Mouse (Mus musculus): Measurements from ENCODE around the gene 4931428F04Rik. TPM values are rescaled to one million over a fixed set of nuclear protein-coding genes. Genes with fewer than 3 reads are reported as not detected.
A peak's percentile ranks its signal among the peaks of the same experiment; 100 is the strongest.

4931428F04Rik gene
- polyA plus RNA-seq, 1 experiment from 2014 or later = 9.1 TPM

- H3K36me3 ChIP-seq = peaks cover 12% of the 10 kb centered on the region
- WGBS = 85% methylated on average over 12 of the region's 12 CpGs
- H3K4me3 ChIP-seq (replicated peaks) = no peak overlapping the region
- H3K9me3 ChIP-seq = no peaks in the 10 kb centered on the region
- H3K4me2 ChIP-seq = no peak overlapping the region
- ATAC-seq (ENCODE audit: insufficient read depth, low FRiP score, low read depth) = no peak
- no peaks in the 10 kb centered on the region for H3K27me3 ChIP-seq (replicated peaks)
- H3K27ac ChIP-seq = no peak overlapping the region
- 0 out of 2 replicates have a peak, but pooled peaks cover 7% of the 10 kb centered on the region for H3K4me1 ChIP-seq
- H3K9ac ChIP-seq = no peak overlapping the region
Observed at GRCm38 (mm10) chr8:105231503-105232320, 58.0 kb downstream of the 4931428F04Rik start.

MicroRNAs within 50 kb of the gene (microRNA counts, 519-probe panel; counts per million panel counts)
- 1,912 counts per million, percentile 18 among the panel's probes with 10 or more counts for microRNA mmu-miR-328

Small RNA genes lying within 50 kb of the gene (microRNA-seq; reads per million reads assigned to microRNA genes)
- gene Gm27320 (not detected), gene Mir328 (187 reads per million, percentile 58 among the genes with 10 or more reads in this experiment)

Other genes starting within 250 kb of the 4931428F04Rik start
- gene Ces3a, start 241.3 kb downstream of the 4931428F04Rik start, polyA plus RNA-seq (2015; fragmentation: Nextera tagmentation; extraction: Ambion mirVana) = not detected in 2 replicates
- gene Ces3b, start 206.1 kb downstream of the 4931428F04Rik start, polyA plus RNA-seq (2015; fragmentation: Nextera tagmentation; extraction: Ambion mirVana) = not detected in 2 replicates
- not detected in 2 replicates for gene Ces4a, start 158.1 kb downstream of the 4931428F04Rik start, polyA plus RNA-seq (2015; fragmentation: Nextera tagmentation; extraction: Ambion mirVana)
- 53.2 and 54.4 TPM in 2 replicates for gene Cbfb, start 119.2 kb downstream of the 4931428F04Rik start, polyA plus RNA-seq (2015; fragmentation: Nextera tagmentation; extraction: Ambion mirVana)
- 26.2 and 26.8 TPM in 2 replicates for gene D230025D16Rik, start 64.7 kb downstream of the 4931428F04Rik start, polyA plus RNA-seq (2015; fragmentation: Nextera tagmentation; extraction: Ambion mirVana)
- gene B3gnt9, start 34.7 kb downstream of the 4931428F04Rik start, polyA plus RNA-seq (2015; fragmentation: Nextera tagmentation; extraction: Ambion mirVana) = 26.1 and 27.4 TPM in 2 replicates
- 28.5 and 30.3 TPM in 2 replicates for gene Tradd, start 25.3 kb downstream of the 4931428F04Rik start, polyA plus RNA-seq (2015; fragmentation: Nextera tagmentation; extraction: Ambion mirVana)
- gene Fbxl8, start 25.2 kb downstream of the 4931428F04Rik start, polyA plus RNA-seq (2015; fragmentation: Nextera tagmentation; extraction: Ambion mirVana) = 3.7 and 4.4 TPM in 2 replicates
- gene Hsf4, start 20.1 kb downstream of the 4931428F04Rik start, polyA plus RNA-seq (2015; fragmentation: Nextera tagmentation; extraction: Ambion mirVana) = 0.08 and 0.24 TPM in 2 replicates
- gene Nol3, start 13.7 kb downstream of the 4931428F04Rik start, polyA plus RNA-seq (2015; fragmentation: Nextera tagmentation; extraction: Ambion mirVana) = 1.4 and 1.7 TPM in 2 replicates
- gene Exoc3l, start 6.2 kb upstream of the 4931428F04Rik start, polyA plus RNA-seq (2015; fragmentation: Nextera tagmentation; extraction: Ambion mirVana) = 10.4 and 10.9 TPM in 2 replicates
- gene E2f4, start 7.8 kb upstream of the 4931428F04Rik start, polyA plus RNA-seq (2015; fragmentation: Nextera tagmentation; extraction: Ambion mirVana) = 80.4 and 83.1 TPM in 2 replicates
- gene Elmo3, start 15.7 kb upstream of the 4931428F04Rik start, polyA plus RNA-seq (2015; fragmentation: Nextera tagmentation; extraction: Ambion mirVana) = 15.9 and 17.1 TPM in 2 replicates
- 2.3 and 2.5 TPM in 2 replicates for gene Lrrc29, start 36.4 kb upstream of the 4931428F04Rik start, polyA plus RNA-seq (2015; fragmentation: Nextera tagmentation; extraction: Ambion mirVana)
- gene Tmem208, start 36.5 kb upstream of the 4931428F04Rik start, polyA plus RNA-seq (2015; fragmentation: Nextera tagmentation; extraction: Ambion mirVana) = 131 and 132 TPM in 2 replicates
- 2.5 and 3.0 TPM in 2 replicates for gene Fhod1, start 58.1 kb upstream of the 4931428F04Rik start, polyA plus RNA-seq (2015; fragmentation: Nextera tagmentation; extraction: Ambion mirVana)
- gene Slc9a5, start 59.0 kb upstream of the 4931428F04Rik start, polyA plus RNA-seq (2015; fragmentation: Nextera tagmentation; extraction: Ambion mirVana) = 1.9 and 2.0 TPM in 2 replicates
- gene Plekhg4, start 83.4 kb upstream of the 4931428F04Rik start, polyA plus RNA-seq (2015; fragmentation: Nextera tagmentation; extraction: Ambion mirVana) = 0.21 and 0.30 TPM in 2 replicates
- not detected in 2 replicates for gene Kctd19, start 123.6 kb upstream of the 4931428F04Rik start, polyA plus RNA-seq (2015; fragmentation: Nextera tagmentation; extraction: Ambion mirVana)
- gene Lrrc36, start 123.7 kb upstream of the 4931428F04Rik start, polyA plus RNA-seq (2015; fragmentation: Nextera tagmentation; extraction: Ambion mirVana) = 0.09 TPM in 1 of 2 replicates, not detected in the other
- 44.7 and 45.5 TPM in 2 replicates for gene Tppp3, start 181.7 kb upstream of the 4931428F04Rik start, polyA plus RNA-seq (2015; fragmentation: Nextera tagmentation; extraction: Ambion mirVana)
- 32.2 and 34.7 TPM in 2 replicates for gene Zdhhc1, start 207.0 kb upstream of the 4931428F04Rik start, polyA plus RNA-seq (2015; fragmentation: Nextera tagmentation; extraction: Ambion mirVana)
- 2.5 and 2.7 TPM in 2 replicates for gene Hsd11b2, start 228.9 kb upstream of the 4931428F04Rik start, polyA plus RNA-seq (2015; fragmentation: Nextera tagmentation; extraction: Ambion mirVana)

Data from stomach, embryonic 15.5 days (tissue).